Mouse (Mus musculus): Measurements from ENCODE around the gene 2010111I01Rik.

- TF ChIP-seq POLR2A (IDR thresholded peaks at IDR 0.05; ENCODE audit: control insufficient read depth, low read depth, low read length), result no peak
- TF ChIP-seq CTCF (IDR thresholded peaks at IDR 0.05; ENCODE audit: control insufficient read depth, insufficient read depth, insufficient replicate concordance, low read depth, low read length), result no peak
Observed at GRCm38 (mm10) chr13:63075331-63075855, 110.7 kb downstream of the 2010111I01Rik start.
